Mouse (Mus musculus) intestine, embryonic 15.5 days (tissue): ENCODE measurements at regions not wholly inside any gene's neighbourhood (a gene's known extent, or its start where the extent isn't known, plus 50 kb on each side); places are given as distances from the start of the nearest gene placed in this dataset.

Experiments used
- ATAC-seq: fragments of 200-750 bp; cut with Nextera tagmentation; 2 replicates; pipeline ENCODE4 v1.8.0; 2017; ENCODE audit warnings: moderate TSS enrichment, moderate library complexity
- H3K27ac ChIP-seq: fragments of 300-500 bp; sonication (generic); 2 replicates; pipeline ENCODE4 v1.5.1; 2015; ENCODE audit warnings: mild to moderate bottlenecking, inconsistent platforms
- H3K27me3 ChIP-seq: fragments of 300-500 bp; sonication (generic); replicated peaks from 2 replicates; pipeline ENCODE4 v1.6.1; 2015; ENCODE audit warnings: inconsistent platforms
- H3K36me3 ChIP-seq: fragments of 300-500 bp; sonication (generic); 2 replicates; pipeline ENCODE4 v1.6.1; 2015; ENCODE audit warnings: inconsistent platforms
- H3K4me1 ChIP-seq: fragments of 300-500 bp; sonication (generic); replicated peaks from 2 replicates; pipeline ENCODE4 v1.6.1; 2015; ENCODE audit warnings: inconsistent platforms
- H3K4me2 ChIP-seq: fragments of 300-500 bp; sonication (generic); replicated peaks from 2 replicates; pipeline ENCODE4 v1.6.1; 2015; ENCODE audit warnings: mild to moderate bottlenecking, inconsistent platforms
- H3K4me3 ChIP-seq: fragments of 300-500 bp; sonication (generic); replicated peaks from 2 replicates; pipeline ENCODE4 v1.5.1; 2015; ENCODE audit warnings: inconsistent platforms
- H3K9ac ChIP-seq: fragments of 300-500 bp; sonication (generic); 2 replicates; pipeline ENCODE4 v1.6.1; 2015; ENCODE audit warnings: inconsistent platforms
- H3K9me3 ChIP-seq: fragments of 300-500 bp; sonication (generic); 2 replicates; pipeline ENCODE4 v1.6.1; 2016; ENCODE audit warnings: inconsistent platforms
- WGBS: fragments of 180-500 bp; shearing (Covaris S2); methylation state at CpG from one replicate; pipeline ENCODE4 v1.1.7; 2015; 5-methylcytosine and 5-hydroxymethylcytosine counted together

DNA sequence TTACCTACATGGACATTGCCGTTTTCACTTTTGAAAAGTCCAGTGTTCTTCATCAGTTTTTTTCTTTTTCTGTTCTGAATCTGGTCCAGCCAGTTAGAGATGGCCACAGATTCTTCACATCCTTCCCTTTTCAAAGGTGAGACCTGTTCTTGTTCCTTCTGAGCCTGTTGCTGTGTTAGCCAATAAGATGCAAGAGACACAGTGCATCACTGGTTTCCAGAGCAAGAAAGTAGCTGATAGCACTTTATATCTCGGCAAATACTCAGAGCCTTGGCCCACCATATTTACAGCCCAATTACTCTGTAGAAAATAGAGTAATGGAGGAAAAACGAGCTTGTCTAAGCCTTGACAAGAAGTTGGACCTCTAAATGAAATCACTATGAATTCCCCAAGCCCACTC is 180.7 kb upstream of the Fbxl17 start:
- Histone ChIP-seq H3K9ac (no peak overlapping the region), H3K9me3 (no peaks in the 10 kb centered on the region), H3K4me1 (no peaks in the 10 kb centered on the region), H3K4me3 (no peak overlapping the region), H3K27me3 (no peaks in the 10 kb centered on the region), H3K27ac (no peak overlapping the region), H3K36me3 (no peaks in the 10 kb centered on the region), H3K4me2 (no peak overlapping the region)
- no peak for ATAC-seq
- 69% methylated on average over 3 of the region's 3 CpGs for WGBS

DNA sequence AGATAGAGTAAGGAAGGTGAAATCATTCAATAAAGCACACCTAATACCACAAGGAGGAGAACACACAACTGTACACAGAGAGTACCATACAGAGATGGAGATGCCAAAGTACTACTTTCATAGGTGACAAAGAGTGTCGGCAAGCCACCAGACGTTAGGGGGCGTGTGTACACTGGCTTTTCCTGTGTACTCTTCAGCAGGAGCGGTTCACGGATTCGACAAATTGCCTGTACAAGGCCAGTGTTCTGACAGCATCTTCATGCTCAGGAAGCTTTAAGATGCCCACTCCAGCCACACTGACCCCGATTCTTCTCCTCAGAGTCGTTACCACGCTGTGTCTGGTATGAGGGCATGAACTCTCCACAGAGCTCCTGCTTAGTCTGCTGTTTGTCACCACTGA is 179.5 kb upstream of the Fer start:
- no peak overlapping the region for H3K4me2 ChIP-seq
- no peaks in the 10 kb centered on the region for H3K27me3 ChIP-seq
- H3K36me3 ChIP-seq: no peaks in the 10 kb centered on the region
- no peak overlapping the region for H3K27ac ChIP-seq
- no peaks in the 10 kb centered on the region for H3K4me1 ChIP-seq
- no peak overlapping the region for H3K4me3 ChIP-seq
- H3K9ac ChIP-seq: no peak overlapping the region
- ATAC-seq: no peak
- 71% methylated on average over 9 of the region's 9 CpGs for WGBS
- no peaks in the 10 kb centered on the region for H3K9me3 ChIP-seq

DNA sequence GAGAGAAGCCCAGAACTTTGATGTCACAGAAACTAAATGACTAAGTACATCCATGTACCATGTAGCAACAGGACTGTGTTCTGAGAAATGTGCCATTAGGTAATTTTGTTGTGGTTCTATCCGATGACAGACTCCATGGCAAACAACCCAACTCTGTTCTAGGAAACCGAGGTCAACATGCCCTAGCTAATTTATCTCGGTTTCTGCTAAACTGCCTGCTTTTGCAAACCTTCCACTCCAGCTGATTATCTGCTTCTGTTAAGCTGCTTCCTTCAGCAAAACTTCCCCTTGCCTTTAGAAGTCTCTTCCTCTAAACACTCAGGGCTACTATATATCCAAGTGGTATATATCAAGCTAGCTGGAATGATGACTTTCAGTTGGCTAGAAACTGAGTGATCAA is 178.8 kb upstream of the Fer start:
- no peak overlapping the region for H3K4me3 ChIP-seq
- no peak for ATAC-seq
- H3K4me1 ChIP-seq: no peaks in the 10 kb centered on the region
- H3K9ac ChIP-seq: no peak overlapping the region
- H3K4me2 ChIP-seq: no peak overlapping the region
- no peaks in the 10 kb centered on the region for H3K36me3 ChIP-seq
- no peak overlapping the region for H3K27ac ChIP-seq
- no peaks in the 10 kb centered on the region for H3K9me3 ChIP-seq
- WGBS: 64% methylated on average over 3 of the region's 3 CpGs
- no peaks in the 10 kb centered on the region for H3K27me3 ChIP-seq

DNA sequence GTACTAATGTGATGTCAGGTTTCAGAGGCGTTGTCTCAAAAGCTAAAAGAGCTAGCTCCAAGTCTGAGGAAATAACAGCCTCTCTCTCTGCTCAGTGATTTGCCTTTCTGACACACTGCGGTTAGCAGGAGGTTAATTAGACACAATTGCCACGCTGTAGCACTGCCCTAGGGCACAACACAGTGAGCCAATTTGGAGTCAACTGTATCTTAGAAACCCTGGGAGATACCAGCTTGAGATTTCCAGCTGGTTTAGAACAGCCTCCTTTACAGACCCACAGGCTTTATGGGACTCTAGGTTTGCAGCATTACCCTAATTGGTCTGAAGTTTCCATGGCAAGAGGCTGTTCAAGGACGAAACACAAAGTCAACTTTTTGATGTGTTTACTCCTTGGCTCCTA is 176.9 kb upstream of the Fer start:
- Histone ChIP-seq H3K9me3 (no peaks in the 10 kb centered on the region), H3K4me1 (no peaks in the 10 kb centered on the region), H3K27ac (no peak overlapping the region), H3K4me3 (no peak overlapping the region), H3K27me3 (no peaks in the 10 kb centered on the region), H3K4me2 (no peak overlapping the region), H3K36me3 (no peaks in the 10 kb centered on the region), H3K9ac (no peak overlapping the region)
- 62% methylated on average over 4 of the region's 4 CpGs for WGBS
- no peak for ATAC-seq

DNA sequence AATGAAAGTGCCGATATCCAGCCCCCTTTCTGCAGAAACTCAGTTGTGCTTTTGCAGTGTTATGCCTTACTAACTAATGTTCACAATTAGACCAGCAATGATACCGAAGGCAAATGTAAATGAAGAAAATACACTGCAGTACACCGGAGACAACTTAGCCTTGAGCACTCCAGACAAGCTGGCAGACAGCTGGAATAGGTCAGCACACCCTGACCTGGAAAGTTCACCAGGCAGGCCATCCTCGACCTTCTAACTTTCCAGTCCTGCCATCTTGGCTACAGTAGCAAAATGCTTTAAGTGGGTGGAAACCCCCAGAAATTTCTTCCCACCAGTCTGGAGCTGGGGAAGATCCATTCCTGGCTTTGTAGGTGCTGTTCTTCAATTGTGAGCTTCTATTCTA is 176.5 kb upstream of the Fer start:
- 72% methylated on average over 4 of the region's 4 CpGs for WGBS
- no peak for ATAC-seq
- H3K4me2 ChIP-seq: no peak overlapping the region

DNA sequence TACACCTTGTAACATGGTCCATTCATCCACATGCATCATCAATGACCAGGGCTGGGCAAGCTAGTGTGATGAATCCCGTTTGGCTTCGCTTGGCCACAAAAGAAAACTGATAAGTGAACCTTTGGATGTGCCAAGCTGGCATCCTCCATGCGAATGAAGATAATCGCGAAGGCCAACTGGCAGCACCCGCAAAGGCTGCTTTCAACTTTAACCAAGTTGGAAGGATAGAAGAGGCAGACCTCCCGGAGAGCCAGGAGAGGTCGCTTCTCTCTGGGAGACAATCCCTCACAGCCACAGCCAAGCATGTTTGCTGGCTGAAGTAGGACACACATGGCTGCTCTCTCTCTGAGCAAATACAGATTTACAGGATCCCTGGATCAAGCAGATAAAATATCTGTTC is 173.6 kb upstream of the Fer start:
- WGBS: 84% methylated on average over 8 of the region's 8 CpGs
- Histone ChIP-seq H3K9ac (no peak overlapping the region), H3K36me3 (no peaks in the 10 kb centered on the region), H3K4me2 (no peak overlapping the region), H3K4me3 (no peak overlapping the region), H3K4me1 (no peaks in the 10 kb centered on the region), H3K9me3 (no peaks in the 10 kb centered on the region), H3K27me3 (no peaks in the 10 kb centered on the region), H3K27ac (no peak overlapping the region)
- no peak for ATAC-seq

More for the DNA sequence above, 176.5 kb upstream of the Fer start:
- no peaks in the 10 kb centered on the region for H3K9me3 ChIP-seq
- H3K36me3 ChIP-seq: no peaks in the 10 kb centered on the region
- no peak overlapping the region for H3K4me3 ChIP-seq
- no peaks in the 10 kb centered on the region for H3K27me3 ChIP-seq
- no peak overlapping the region for H3K9ac ChIP-seq
- H3K4me1 ChIP-seq: no peaks in the 10 kb centered on the region
- no peak overlapping the region for H3K27ac ChIP-seq

DNA sequence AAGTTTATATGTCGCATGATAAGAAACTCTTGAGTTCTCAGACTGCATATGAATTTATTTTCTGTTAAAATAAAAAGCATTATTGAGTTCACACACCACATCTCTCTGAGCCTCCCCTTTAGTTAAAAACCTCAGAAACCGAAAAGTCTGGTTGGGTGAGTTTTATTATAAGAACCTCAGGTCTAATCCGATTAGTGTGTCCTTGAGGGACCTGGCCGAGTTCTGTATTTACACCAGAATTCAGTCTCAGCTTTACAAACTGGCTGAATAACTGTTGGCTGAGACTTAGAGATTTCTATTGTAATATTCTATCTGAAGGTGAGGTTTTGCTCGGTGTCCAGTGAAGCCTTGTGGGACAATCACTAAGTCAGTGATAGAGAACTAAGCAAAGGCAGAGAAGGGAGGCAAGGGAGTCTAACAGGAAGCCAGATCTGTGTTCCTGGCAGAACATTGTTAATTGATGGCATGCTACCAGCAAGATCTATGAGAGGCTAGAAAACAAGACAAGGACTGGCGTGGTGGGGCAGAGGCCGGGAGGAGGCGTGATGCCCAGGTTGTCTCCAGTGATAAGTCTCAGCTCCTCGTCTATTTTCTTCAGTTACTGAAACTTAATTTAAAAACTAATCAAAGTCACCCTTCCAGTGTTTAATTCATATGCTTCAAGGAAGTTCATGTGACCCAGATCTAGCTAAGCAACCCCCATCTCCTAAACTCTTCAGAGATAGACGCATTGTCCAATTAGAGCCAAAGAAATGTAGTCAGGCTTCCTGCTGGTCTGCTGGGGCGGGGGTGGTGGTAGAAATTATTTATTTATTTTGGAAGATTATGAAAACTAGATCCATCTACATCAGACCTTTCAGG is 171.8 kb upstream of the Fer start:
- 84% methylated on average over 11 of the region's 11 CpGs for WGBS
- no peak overlapping the region for H3K27ac ChIP-seq
- no peak for ATAC-seq

DNA sequence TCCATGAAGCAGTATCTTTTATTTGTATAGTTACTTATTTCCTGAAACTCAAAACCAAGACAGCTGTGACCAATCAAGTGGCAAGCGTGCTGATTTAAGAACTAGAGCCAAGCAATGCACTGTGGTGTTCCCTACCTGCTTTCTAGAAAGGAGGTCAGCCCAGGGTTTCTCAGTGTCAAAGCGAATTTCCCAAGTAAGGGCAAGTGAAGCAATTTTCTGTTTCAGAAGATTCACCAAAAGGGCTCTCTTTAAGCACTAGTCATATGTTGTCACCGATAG is 171.2 kb upstream of the Fer start:
- H3K27ac ChIP-seq: no peak overlapping the region
- no peak overlapping the region for H3K4me2 ChIP-seq
- H3K4me3 ChIP-seq: no peak overlapping the region
- no peaks in the 10 kb centered on the region for H3K27me3 ChIP-seq
- no peaks in the 10 kb centered on the region for H3K4me1 ChIP-seq
- H3K9ac ChIP-seq: no peak overlapping the region
- no peak for ATAC-seq
- WGBS: 67% methylated on average over 3 of the region's 3 CpGs
- no peaks in the 10 kb centered on the region for H3K9me3 ChIP-seq
- H3K36me3 ChIP-seq: no peaks in the 10 kb centered on the region

More for the DNA sequence above, 171.8 kb upstream of the Fer start:
- no peak overlapping the region for H3K4me3 ChIP-seq
- H3K36me3 ChIP-seq: no peaks in the 10 kb centered on the region
- H3K4me2 ChIP-seq: no peak overlapping the region
- H3K27me3 ChIP-seq: no peaks in the 10 kb centered on the region
- H3K9me3 ChIP-seq: no peaks in the 10 kb centered on the region
- H3K9ac ChIP-seq: no peak overlapping the region
- no peaks in the 10 kb centered on the region for H3K4me1 ChIP-seq

DNA sequence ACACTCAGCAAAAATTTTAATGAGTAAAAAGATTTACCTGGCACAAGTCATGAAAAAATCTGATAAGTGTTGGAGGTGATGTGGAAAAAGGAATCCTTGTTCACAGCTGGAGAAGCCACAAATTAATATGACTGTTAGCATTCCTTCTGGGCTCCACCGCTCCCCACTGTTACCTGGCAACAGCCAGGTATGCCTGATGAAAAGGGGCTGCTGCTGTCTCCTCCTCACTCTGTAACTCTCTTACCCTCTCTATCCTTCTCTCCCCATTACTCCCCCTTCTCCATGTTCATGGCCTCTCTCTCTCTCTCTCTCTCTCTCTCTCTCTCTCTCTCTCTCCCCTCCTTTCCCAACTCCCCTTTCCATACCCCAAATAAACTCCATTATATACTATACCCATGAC is 169.6 kb upstream of the Fer start:
- H3K4me2 ChIP-seq: no peak overlapping the region
- H3K4me1 ChIP-seq: no peaks in the 10 kb centered on the region
- H3K9ac ChIP-seq: no peak overlapping the region
- no peak for ATAC-seq
- H3K9me3 ChIP-seq: no peaks in the 10 kb centered on the region
- no peak overlapping the region for H3K4me3 ChIP-seq
- no peaks in the 10 kb centered on the region for H3K27me3 ChIP-seq
- no peak overlapping the region for H3K27ac ChIP-seq
- no peaks in the 10 kb centered on the region for H3K36me3 ChIP-seq
- WGBS: 64% methylated on average over 1 of the region's 1 CpGs

DNA sequence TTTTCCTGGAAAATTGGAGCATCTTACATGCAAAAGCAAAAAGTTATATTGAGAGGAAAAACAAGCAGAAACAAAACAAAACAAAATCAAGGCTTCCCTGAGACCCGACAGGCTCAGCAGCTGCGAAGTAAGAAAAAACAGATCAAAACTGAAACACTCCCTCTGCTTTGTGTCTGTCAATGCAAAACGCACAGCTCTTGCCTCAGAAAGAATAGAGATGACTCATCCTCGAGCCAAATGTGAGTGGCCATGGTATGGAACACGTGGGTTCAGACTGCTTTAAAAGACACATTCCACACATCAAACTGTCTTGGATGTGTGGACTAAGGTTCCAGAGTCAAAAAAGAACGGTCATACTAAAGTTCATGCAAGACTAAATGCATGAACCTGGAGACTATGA is 163.3 kb upstream of the Fer start:
- no peaks in the 10 kb centered on the region for H3K36me3 ChIP-seq
- H3K9me3 ChIP-seq: no peaks in the 10 kb centered on the region
- H3K4me2 ChIP-seq: no peak overlapping the region
- no peaks in the 10 kb centered on the region for H3K27me3 ChIP-seq
- WGBS: 80% methylated on average over 6 of the region's 6 CpGs
- no peaks in the 10 kb centered on the region for H3K4me1 ChIP-seq
- no peak overlapping the region for H3K4me3 ChIP-seq
- no peak overlapping the region for H3K9ac ChIP-seq
- ATAC-seq: no peak
- H3K27ac ChIP-seq: no peak overlapping the region

DNA sequence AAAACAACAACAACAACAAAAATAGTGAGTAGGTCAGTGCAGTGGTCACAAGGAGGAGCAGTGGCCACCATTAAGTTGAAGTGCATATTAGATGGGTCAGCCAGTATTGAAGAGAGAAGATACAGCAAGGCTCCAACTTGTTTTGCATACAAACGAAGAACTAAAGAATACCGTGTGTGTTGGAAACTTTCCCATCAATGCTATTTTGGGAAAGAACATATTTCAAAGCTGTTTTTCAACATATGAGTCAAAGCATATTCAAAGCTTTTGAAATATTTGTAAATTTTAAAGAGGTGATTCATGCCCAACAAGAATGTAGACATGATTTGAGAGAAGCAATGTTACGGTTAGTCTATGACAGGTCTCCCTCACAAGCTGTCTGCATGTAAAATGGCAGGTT is 157.9 kb upstream of the Fer start:
- no peak overlapping the region for H3K4me2 ChIP-seq
- H3K9ac ChIP-seq: no peak overlapping the region
- H3K36me3 ChIP-seq: no peaks in the 10 kb centered on the region
- no peak overlapping the region for H3K27ac ChIP-seq
- no peak overlapping the region for H3K4me3 ChIP-seq
- no peaks in the 10 kb centered on the region for H3K27me3 ChIP-seq
- no peak for ATAC-seq
- WGBS: 79% methylated on average over 3 of the region's 3 CpGs
- no peaks in the 10 kb centered on the region for H3K9me3 ChIP-seq
- no peaks in the 10 kb centered on the region for H3K4me1 ChIP-seq

DNA sequence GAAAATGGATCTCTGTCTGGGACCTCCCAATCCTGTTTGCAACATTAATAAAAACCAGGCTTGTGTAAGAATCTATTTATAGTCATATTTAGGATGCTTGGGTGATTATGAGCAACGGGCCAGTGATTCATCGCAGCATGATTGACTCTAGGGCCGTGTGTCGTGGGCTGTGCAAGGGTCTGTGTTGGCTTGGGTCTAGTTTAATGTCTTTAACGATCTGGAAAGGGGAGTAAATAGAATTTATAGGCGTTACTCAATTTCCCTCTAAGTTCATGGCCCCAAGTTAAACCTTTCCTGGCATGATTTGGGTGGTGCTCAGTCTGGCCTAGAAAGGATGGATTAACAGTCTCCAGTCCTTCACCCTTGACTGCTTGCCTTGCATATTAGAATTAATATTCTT is 149.9 kb upstream of the Fer start:
- WGBS: 57% methylated on average over 6 of the region's 6 CpGs
- no peak overlapping the region for H3K4me3 ChIP-seq
- no peak overlapping the region for H3K4me2 ChIP-seq
- H3K4me1 ChIP-seq: no peaks in the 10 kb centered on the region
- H3K9me3 ChIP-seq: no peaks in the 10 kb centered on the region
- ATAC-seq: no peak
- no peak overlapping the region for H3K9ac ChIP-seq
- H3K36me3 ChIP-seq: no peaks in the 10 kb centered on the region
- no peaks in the 10 kb centered on the region for H3K27me3 ChIP-seq
- no peak overlapping the region for H3K27ac ChIP-seq

DNA sequence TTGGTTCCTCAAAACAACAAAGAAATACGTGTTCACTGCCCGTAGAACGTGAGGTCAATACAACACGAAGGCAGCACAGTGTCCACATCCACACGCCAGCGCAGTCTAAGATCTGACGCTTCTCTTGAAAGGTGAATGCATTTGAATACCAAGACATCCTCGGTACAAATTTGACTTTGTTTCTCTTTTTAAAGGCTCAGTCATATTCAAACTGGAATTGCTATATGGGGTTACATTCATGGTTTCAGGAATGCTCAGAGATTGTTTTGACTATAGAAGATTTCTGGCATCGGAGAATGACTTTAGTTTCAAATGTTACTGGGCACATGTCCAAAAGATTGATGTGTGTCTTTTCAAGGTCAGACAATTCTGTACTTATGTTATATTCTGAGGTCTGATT is 147.2 kb upstream of the Fer start:
- no peak overlapping the region for H3K9ac ChIP-seq
- no peaks in the 10 kb centered on the region for H3K9me3 ChIP-seq
- H3K4me1 ChIP-seq: no peaks in the 10 kb centered on the region
- no peak overlapping the region for H3K4me2 ChIP-seq
- no peak for ATAC-seq
- H3K27me3 ChIP-seq: no peaks in the 10 kb centered on the region
- no peak overlapping the region for H3K27ac ChIP-seq
- 90% methylated on average over 9 of the region's 9 CpGs for WGBS
- H3K4me3 ChIP-seq: no peak overlapping the region
- H3K36me3 ChIP-seq: no peaks in the 10 kb centered on the region
